Mouse (Mus musculus): ENCODE data around the gene Bpgm.
A peak's percentile ranks its signal among the peaks of the same experiment; 100 is the strongest.

The Bpgm gene

GRCm38 (mm10) chr6:34528131-34528530 is 52.1 kb downstream of the Bpgm start:
- no peak for DNase-seq (ENCODE audit: low read depth, low spot score)

- DNase-seq (ENCODE audit: low read depth, low spot score): no peak
Observed at GRCm38 (mm10) chr6:34529992-34530391, 54.0 kb downstream of the Bpgm start.

- DNase-seq (ENCODE audit: low read depth, low spot score): no peak
Observed at GRCm38 (mm10) chr6:34533055-34533454, 57.0 kb downstream of the Bpgm start.

- DNase-seq (ENCODE audit: low read depth, low spot score): no peak
Observed at GRCm38 (mm10) chr6:34533896-34534295, 57.9 kb downstream of the Bpgm start.

GRCm38 (mm10) chr6:34542866-34543265 is 66.9 kb downstream of the Bpgm start:
- DNase-seq (ENCODE audit: low read depth, low spot score): no peak

- no peak for DNase-seq (ENCODE audit: low read depth, low spot score)
Observed at GRCm38 (mm10) chr6:34543303-34544206, 67.5 kb downstream of the Bpgm start.

GRCm38 (mm10) chr6:34544207-34544602 is 68.2 kb downstream of the Bpgm start:
- no peak for DNase-seq (ENCODE audit: low read depth, low spot score)

- no peak for DNase-seq (ENCODE audit: low read depth, low spot score)
Observed at GRCm38 (mm10) chr6:34545286-34545685, 69.3 kb downstream of the Bpgm start.

GRCm38 (mm10) chr6:34548406-34548990 is 72.5 kb downstream of the Bpgm start:
- DNase-seq (ENCODE audit: low read depth, low spot score): no peak

GRCm38 (mm10) chr6:34549017-34549416 is 73.0 kb downstream of the Bpgm start:
- DNase-seq (ENCODE audit: low read depth, low spot score): peak; percentile 36

GRCm38 (mm10) chr6:34552489-34553157 is 76.6 kb downstream of the Bpgm start:
- no peak for DNase-seq (ENCODE audit: low read depth, low spot score)

- no peak for DNase-seq (ENCODE audit: low read depth, low spot score)
Observed at GRCm38 (mm10) chr6:34554291-34554997, 78.4 kb downstream of the Bpgm start.
